Mouse (Mus musculus): ENCODE measurements around the gene Micu1.

DNA sequence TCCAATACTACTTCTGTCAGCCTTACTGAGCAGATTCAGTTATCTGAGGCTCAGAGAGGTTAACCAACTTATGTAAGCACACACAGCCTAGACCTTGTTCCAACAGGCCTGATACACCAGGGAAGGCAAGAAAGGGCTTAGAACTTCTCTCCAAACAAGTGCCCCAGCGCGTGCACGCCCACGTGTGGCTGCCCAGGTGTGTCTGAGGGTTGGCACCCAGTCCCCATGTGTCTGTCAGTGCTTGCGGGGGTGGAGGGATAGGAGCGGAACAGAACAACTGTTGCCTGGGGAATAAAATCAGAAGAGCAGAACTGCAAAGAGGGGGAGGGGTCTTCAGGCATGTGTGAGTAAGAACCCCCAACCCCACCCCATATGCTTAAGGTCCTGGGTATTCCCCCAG lies 208.8 kb downstream of the Micu1 start:
- TF ChIP-seq CTCF (IDR thresholded peaks at IDR 0.05; ENCODE audit: low read depth, low read length) (no peak), POLR2A (IDR thresholded peaks at IDR 0.05; ENCODE audit: insufficient read depth, low read length) (no peak), EP300 (IDR thresholded peaks at IDR 0.05; ENCODE audit: insufficient read depth, low read depth, low read length) (no peak)

All from ES-Bruce4 (cell line).